Mouse (Mus musculus): ENCODE measurements around the gene Xylt1.

GRCm38 (mm10) chr7:117474302-117474701 is 93.5 kb downstream of the Xylt1 start:
- TF ChIP-seq CTCF (IDR thresholded peaks at IDR 0.05; ENCODE audit: control insufficient read depth, insufficient read depth, low read length) (no peak), POLR2A (IDR thresholded peaks at IDR 0.05; ENCODE audit: borderline replicate concordance, control insufficient read depth, low read depth, low read length) (no peak)
